Mouse (Mus musculus) thymus, postnatal 10 days (tissue): ENCODE measurements around the gene Gm28230.

Experiments
- DNase-seq, 2 experiments: peaks; one replicate each; pipeline ENCODE4 v3.0.0; 2021; ENCODE audit warnings: low spot score in 2 of 2

Gene Gm28230

DNA sequence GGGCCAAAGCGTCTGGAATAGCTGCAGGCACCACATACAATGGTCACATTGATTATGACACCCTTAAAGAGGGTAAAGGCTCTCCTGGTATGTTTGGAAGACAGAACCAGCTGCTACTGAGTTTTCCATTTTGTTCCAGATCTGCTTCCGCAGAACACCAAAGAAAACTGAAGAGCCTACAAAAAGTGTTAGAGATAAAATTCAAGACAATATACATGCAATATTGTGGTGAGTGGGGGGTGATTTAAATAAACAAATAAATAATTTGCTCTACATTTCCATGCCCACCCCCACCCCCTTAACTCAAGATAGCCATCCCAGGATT lies 12.9 kb downstream of the Gm28230 start:
- no peak for DNase-seq

DNA sequence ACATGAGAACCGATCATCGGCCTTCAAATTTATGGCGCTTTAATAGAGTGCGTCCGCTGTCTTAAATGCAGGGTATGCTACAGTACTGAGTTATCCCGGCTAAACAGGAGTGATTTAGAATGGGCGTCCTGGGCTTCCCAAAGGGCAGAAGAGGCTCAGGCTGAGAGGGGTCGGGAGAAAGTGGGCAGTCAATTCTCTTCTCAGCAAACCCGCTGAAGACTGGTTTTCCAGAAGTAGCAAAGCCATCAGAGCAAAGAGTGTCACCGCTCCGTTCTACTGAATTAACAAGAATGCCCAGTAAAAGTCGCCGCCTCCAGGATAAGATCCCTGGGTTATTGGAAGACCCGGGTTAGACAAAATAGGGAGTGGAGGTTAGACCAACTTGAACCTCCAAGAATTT lies 13.3 kb downstream of the Gm28230 start:
- DNase-seq, result no peak

DNA sequence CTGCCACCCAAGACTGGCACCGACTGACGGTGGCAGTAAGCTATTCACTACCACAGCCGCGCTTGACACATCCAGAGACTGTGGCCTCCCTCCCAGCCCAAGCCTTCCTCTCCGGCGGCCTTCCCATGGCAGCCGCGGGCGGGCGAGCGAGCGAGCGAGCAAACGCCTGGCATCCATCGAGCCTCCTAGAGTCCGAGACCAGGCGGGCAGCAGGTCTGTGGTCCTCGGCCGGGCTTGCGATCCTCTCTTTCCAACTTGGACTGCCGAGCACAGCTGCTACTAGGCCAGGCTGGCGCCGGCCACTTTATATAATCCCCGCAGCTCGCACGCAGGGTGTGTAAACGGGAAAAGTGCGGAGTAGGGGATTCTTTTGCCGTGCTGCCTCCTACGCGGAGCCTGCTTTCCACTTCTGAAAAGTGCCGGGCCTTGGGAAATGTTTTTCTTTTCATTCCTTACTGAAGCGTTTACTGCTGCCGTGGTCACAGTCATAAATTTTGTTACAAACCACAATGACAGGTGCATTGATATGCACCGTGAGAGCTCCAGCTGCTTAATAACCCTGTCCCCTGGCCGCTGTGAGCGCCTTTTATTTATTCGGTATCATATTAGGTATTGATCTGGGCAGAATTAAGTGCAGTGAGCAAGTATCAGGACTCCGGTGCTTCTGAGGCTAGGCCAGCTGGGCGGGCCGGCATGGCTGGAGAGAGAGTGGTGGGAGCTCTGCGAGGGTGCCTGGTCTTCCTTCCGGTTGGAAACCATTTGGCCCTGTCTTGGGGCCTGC lies 14.0 kb downstream of the Gm28230 start:
- DNase-seq, result no peak

DNA sequence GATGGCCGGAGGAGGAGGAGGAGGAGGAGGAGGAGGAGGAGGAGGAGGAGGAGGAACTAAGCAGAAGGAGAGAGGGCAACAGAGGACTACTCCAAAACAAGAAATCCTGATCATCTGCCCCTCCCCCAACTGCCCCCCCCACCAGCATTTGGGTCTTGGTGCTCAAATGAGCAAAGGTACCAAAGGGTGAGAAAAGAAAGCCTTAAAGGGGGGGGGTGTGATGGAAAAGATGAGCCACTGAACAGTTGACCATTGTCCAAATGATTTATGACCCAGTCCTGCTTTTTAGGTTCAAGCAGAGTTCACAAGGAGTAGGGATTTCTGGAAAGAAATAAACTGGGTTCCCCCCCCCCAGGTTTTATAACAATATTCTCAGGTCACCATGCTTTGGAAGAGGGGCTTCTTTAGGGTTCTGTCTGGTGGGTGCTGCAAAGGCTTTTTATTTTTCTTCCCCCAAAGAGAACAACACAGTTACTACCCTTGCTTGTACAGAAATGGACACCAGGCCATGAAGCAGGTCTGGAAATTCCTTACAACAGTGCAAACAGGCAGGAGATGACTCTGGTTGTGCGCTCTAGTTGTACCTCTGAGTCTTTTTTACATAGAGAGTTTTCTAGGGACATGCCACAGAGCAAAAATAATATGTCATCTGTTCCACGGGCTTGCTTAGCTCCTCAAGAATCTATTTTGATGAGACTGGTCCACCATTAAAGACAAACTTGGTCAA lies 14.9 kb downstream of the Gm28230 start:
- no peak for DNase-seq

DNA sequence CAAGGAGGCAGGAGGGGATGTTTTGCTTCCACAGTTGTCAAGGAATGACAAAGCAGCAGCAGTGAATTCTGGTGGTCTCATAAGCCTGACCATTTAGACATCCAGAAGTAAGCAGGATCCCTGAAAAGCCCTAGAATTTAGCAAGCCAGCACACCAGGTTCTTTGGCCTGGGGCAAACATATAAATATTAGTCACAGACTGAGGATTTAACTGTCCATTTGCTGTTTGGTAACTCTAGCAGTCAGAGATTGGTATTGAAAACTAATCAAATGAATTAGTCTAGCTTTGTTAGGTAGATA lies 15.4 kb downstream of the Gm28230 start:
- DNase-seq, result no peak

DNA sequence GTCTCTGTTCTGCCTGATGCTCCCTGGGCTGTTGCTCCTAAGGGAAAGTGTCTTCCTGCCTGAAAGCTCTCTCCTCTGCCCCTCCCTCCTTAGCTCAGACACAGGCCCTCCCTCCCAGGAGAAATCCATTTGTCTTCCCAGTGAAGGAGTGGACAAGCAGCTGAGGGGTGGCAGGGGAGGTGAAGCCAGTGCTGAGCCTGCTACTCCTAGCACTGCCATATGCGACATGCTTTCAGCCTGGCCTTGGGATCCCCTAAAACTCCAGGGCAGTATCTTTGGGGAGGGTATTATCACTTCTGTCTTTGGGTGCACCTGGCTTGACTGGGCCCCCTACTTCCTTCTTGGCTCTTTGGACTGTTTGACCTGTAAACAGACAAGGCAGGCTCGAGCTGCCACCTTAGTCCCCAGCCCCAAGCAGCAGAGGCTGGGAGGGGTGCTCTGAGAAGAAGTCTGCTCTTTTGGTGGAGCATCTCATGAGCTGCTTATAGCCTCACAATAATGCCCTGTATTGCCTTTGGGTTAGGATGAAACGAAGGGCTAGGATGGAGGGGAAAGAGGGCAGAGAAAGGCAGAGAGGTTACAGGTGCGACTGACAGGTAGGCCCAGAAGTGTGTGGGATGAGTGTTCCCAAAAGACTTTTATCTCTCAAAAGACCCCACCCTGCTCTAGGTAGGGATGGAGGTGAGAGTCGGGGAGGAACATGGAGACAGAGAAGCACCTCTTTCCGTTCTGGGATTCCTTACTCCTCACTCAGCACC lies 19.2 kb downstream of the Gm28230 start:
- DNase-seq, result no peak

DNA sequence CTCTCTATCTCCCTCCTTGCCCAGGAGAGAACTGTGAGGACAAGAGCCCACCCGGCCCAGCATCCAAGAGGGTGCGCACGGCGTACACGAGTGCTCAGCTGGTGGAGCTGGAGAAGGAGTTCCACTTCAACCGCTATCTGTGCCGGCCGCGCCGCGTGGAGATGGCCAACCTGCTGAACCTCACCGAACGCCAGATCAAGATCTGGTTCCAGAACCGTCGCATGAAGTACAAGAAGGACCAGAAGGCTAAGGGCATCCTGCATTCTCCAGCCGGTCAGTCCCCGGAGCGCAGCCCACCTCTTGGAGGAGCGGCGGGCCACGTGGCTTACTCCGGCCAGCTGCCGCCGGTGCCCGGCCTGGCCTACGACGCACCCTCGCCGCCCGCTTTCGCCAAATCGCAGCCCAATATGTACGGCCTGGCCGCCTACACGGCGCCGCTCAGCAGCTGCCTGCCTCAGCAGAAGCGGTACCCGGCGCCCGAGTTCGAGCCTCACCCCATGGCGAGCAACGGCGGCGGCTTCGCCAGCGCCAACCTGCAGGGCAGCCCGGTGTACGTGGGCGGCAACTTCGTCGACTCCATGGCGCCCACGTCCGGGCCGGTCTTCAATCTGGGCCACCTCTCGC lies 19.9 kb downstream of the Gm28230 start:
- no peak for DNase-seq

DNA sequence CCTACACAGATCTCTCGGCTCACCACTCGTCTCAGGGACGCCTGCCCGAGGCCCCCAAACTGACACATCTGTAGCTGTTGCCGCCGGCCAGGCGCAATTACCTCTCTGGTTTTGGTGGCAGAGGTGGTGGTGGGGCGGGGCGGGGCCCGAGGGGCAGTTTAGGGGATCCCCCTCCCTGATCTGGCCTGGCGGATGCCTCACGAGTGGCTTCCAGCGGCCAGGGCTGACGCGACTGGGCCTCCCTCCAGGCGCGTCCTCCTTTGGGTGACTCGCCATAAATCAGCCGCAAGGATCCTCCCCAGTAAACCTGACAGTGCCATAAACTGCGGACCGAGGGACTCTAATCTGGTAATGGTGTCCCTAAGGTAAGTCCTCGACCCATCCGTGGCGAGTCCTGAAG lies 20.5 kb downstream of the Gm28230 start:
- no peak for DNase-seq

DNA sequence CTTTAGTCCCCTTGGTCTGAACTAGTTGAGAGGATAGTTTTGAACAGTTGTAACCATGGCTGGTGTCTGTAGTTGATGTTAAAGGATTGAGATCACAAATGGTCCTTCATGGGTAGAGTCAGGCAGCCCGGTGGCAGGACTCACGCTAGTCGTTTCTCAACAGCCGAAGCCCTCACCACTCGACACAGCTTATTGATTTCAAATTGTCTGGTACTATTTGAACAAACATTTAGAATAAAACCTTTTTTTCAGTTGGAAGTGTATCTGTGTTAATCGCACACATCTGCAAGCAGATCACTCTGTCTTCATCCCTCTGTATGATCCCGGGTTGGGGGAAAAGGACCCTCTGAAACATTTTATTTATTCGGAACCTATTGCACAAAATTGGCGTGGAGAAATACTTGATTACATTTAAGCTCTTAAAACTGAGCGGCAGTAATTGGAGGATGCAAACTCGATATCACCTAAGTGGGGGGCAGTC lies 21.2 kb downstream of the Gm28230 start:
- no peak for DNase-seq

DNA sequence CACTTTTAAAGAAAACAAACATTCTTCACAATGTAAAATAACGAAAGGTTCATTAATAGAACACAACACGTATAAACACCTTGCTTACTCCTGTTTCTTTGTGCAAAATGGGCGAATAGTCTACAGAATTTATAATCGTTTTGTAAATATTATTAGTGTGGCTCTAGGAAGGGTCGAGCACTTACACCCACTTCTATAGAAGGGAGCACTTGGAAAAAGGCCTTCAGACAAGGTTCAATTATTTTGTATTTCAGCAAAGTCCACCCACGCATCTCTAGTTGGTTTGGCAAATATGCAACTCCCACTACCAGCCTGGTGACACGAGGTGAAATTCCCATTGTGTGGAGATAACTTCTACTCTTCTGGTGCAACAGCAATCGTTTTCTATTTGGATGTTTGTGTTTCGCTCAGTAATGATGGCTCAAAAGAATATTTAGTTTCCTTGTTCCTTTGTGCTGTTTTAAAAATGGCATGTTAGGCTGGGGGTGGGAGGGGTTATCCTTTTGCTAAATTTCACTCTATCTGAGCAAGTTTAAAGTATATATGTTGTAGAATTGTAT lies 22.0 kb downstream of the Gm28230 start:
- no peak for DNase-seq

DNA sequence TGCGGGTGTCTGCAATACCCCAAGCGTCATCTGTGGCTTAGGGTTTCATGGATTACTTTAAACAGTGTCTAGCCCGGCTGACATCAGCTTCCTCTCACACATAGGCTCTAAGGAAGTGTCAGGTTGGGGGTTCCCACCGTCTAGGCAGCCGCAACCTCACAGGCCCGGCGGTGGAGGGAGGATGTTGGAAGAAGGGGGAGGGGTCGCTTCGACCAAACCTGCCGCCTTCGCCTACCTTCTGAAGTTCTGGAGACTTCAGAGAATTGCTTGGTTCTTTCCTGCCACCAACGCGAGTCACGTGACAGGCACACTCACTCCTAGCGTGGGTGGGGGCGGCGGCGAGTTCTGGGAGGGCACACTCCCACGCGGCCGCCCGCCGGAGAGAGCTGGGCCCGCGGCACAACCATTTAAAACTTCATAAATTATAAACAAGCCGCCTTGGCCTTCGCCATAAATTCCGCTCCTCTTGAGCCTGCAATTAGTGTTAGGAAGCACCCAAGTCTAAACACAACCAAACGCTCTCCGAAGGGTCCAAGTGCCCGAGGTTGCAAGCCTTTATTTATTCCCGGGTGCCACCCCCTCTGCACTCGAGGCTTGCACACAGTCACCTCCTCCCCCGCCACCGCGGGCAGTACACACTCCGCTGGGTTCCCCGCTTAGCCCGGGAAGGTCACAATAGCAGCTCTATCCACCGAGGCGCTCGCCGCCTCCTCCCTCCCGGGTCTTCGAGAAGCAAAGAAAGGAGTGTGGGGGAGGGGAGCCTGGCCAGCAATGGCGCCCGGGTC lies 23.0 kb downstream of the Gm28230 start:
- peak in 1 of 2 experiments; percentile 10 for DNase-seq

DNA sequence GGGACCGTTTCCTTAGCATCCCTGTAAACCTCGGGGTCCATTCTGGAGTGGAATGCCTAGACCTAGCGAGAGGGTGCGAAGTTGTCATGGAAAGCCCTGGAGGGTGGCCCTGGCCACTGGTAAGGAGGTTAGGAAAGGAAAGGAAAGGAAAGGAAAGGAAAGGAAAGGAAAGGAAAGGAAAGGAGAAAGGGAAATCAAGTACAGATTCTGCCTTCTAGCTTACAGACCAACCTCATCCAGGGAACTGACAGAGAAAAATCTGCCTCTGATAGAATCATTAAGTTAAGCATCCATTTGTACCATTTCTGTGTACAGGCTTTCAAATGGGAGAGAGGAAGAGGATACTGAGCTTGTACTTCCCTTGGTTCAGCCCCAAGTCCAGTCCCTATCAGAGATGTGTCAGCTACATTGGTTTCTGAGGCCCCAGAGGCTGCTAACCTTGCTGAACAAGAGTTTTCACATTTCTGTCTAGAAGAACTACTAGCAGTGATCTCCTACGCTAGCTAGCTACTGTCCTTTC lies 24.3 kb downstream of the Gm28230 start:
- no peak for DNase-seq

DNA sequence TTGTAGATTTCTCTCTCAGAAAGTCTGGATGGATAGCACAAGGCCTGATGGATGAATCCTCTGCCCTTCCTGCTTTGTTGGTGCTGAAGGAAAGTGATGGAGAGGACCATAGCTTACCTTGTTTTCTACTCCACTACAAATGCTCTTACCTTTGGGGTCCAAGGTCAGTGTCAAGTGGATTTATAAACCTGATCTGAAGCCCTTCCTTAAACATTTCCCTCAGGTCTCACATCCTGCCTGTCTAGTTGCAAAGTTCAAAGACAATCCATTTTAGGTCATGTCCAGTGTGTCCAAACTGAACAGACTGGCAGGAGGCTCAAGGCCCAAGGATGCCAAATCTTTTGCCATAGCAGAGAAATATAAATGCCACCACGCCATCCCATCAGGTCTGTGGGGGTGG lies 25.3 kb downstream of the Gm28230 start:
- DNase-seq, result no peak

DNA sequence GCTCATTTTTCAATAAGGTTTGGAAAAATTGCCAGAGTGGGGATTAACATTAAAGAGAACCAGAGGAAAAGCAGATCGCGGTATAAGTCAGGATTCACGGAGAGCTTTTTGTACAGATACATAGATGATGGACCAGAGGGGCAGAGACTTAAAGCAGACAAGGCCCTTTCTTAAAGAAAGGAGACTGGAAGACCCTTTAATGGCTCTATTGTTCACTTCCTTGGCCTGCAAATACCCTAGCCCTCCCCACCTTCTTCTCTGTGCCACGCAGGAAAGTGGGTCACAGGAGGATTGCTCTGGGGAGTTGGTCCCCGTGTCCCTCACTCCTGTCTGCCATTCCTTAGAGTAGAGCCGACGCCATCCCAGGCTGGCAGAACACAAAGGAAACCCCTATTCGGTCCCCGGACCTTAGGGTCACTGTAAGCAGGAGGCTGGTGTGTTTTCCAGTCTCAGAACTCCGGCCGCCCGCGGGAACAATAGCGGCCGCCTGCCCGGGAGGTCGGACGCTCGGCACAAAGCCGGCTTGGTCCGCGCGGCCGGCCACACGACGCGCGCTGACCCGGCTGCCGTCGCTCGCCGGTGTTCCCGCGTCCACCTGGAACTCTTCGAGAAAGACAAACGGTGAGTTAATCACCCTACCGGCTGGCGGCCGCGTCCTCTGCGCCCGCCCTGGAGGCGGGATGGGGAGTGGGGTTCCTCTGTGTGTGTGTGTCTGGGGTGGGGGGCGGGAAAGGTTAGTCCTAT lies 26.1 kb downstream of the Gm28230 start:
- DNase-seq, result no peak

DNA sequence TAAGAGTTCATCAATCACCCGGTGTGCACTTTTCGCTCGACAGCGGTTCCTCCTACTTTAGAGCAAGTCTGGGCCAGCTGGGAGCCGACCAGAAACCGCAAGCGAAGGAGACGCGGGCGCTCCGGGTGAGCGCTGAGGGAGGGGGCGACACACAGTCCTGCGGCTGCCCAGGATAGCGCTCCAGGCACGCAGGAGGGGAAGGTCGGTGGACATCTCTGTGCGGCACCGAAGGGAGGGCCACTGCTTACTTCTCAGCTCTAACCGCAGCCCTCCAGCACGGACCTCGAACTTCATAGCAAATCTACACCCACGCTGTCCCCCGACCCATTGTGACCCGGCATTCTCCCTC lies 26.6 kb downstream of the Gm28230 start:
- DNase-seq, result no peak

DNA sequence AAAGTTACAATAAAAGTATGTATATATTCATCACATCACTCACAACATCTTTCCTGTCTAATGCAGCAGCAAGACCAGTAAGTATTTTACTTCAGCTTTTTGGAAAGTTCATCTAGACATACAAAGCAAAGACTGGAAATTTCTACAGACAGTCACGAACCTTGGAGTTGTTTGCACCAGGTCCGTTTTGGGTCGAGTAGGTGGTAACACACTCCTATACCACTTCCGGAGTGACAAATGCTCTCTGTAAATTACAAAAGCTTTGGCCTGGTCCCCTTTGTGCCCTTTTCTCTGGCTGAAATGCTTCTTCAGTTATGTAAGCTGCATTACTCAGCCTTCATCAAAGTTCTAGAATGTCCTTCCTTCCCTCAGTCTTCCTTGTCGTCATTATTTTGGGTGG lies 27.2 kb downstream of the Gm28230 start:
- DNase-seq, result no peak

DNA sequence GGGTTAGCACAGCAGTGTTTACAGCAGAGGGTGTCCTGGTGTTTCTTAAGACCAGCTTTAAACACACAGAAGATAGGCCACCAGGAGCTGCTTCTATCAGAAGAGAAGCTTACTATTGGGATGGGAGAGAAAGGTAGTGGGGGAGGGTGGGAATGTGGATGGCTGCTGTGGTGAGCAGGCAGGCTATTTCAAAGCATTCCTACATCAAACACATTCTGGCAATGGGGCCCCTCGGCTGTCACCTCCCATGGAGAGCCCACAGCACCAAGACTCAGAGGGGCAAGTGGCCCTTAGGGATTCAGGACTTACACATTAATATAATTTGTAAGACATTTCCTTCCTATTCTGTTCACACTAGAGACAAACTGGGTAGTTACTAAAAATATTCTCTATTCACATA lies 33.6 kb downstream of the Gm28230 start:
- DNase-seq, result no peak

DNA sequence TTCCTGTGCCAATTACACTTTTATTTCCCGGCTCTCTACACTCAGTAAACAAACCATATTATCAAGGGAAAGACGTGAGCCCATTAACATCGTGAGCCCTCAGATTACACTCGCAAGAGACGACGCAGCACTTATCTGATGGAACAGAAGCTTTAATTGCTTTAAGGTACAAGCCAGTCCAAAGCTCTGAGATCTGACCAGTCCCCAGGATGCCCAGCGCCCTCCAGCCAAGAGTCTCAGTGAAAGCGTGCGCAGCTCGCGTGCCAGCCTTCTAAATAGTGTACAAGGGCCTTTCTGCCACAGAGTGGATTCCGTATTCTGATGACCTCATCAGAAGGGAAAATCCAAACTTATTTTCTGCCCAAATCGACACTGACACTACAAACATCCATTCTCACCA lies 35.4 kb downstream of the Gm28230 start:
- DNase-seq, result no peak

DNA sequence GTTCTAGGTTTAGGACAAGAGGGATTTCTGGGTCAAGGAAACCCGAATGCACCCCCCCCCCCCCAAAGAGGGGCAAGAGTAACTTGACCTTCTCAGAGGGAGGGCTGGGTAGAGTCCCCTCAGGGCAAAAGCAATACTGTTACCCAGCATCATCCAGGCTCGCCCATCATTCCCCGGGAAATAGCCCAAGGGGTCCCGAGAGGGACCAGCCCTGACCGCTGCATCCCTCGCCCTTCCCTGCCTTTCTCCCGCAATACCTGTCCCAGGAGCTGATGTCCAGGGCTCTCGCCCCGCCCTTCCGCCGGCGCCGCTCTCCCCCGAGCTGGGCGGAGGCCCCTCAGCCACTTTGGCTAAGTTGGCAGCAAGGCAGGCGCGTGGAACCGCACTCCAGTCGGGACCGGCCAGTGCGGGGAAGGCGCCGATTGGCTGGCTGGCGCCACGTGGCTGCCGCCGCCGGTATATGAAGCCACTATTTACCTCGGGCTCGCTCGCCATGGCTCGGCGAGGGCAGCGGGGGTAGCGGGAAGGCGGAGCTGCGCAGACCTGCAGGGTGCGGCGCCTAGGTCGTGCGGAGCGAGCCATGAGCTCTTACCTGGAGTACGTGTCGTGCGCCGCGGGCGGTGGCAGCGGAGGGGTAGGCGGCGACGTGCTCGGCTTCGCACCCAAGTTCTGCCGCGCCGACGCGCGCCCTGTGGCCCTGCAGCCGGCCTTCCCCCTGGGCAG lies 36.2 kb downstream of the Gm28230 start, which contains the start of gene Hoxd1:
TSS of gene Hoxd1 (plus strand) at position 459 of the 723 bp plus-strand sequence.
- DNase-seq, result no peak
